Mouse (Mus musculus) midbrain, embryonic 14.5 days (tissue): ENCODE data around the gene Tlx2. TPM values are rescaled to one million over a fixed set of nuclear protein-coding genes. Genes with fewer than 3 reads are reported as not detected.

Experiments
- ATAC-seq: fragments of 200-750 bp; cut with Nextera tagmentation; 2 replicates; pipeline ENCODE4 v1.8.0; 2017; ENCODE audit warnings: moderate number of reproducible peaks, moderate library complexity; ENCODE audit not compliant: low FRiP score, low TSS enrichment
- DNase-seq: peaks from one replicate; pipeline ENCODE4 v3.0.0-alpha.2; 2015
- H3K27ac ChIP-seq: fragments of 300-500 bp; sonication (generic); replicated peaks from 2 replicates; pipeline ENCODE4 v1.5.1; 2014; ENCODE audit warnings: mild to moderate bottlenecking, low read depth, low read length, moderate library complexity
- H3K27me3 ChIP-seq: fragments of 300-500 bp; sonication (generic); 2 replicates; pipeline ENCODE4 v1.6.1; 2014; ENCODE audit warnings: low read length, control low read depth, mixed read lengths; ENCODE audit not compliant: control insufficient read depth, insufficient read depth
- H3K36me3 ChIP-seq: fragments of 300-500 bp; sonication (generic); 2 replicates; pipeline ENCODE4 v1.6.1; 2014; ENCODE audit warnings: low read length, control low read depth; ENCODE audit not compliant: control insufficient read depth, insufficient read depth
- H3K4me1 ChIP-seq: fragments of 300-500 bp; sonication (generic); 2 replicates; pipeline ENCODE4 v1.6.1; 2014; ENCODE audit warnings: mild to moderate bottlenecking, antibody characterized with exemption, low read length, control low read depth; ENCODE audit not compliant: control insufficient read depth, insufficient read depth
- H3K4me2 ChIP-seq: fragments of 300-500 bp; sonication (generic); 2 replicates; pipeline ENCODE4 v1.6.1; 2014; ENCODE audit warnings: mild to moderate bottlenecking, low read length, moderate library complexity
- H3K4me3 ChIP-seq: fragments of 300-500 bp; sonication (generic); replicated peaks from 2 replicates; pipeline ENCODE4 v1.5.1; 2014; ENCODE audit warnings: low read depth, low read length
- H3K9ac ChIP-seq: fragments of 300-500 bp; sonication (generic); replicated peaks from 2 replicates; pipeline ENCODE4 v1.6.1; 2014; ENCODE audit warnings: mild to moderate bottlenecking, low read length, moderate library complexity
- H3K9me3 ChIP-seq: fragments of 300-500 bp; sonication (generic); 2 replicates; pipeline ENCODE4 v1.6.1; 2016; ENCODE audit warnings: low read length, control low read depth, mixed read lengths; ENCODE audit not compliant: control insufficient read depth
- WGBS: fragments of 180-500 bp; shearing (Covaris S2); extraction: QIAGEN DNeasy Blood & Tissue Kit; methylation state at CpG from one replicate; pipeline ENCODE4 v1.1.7; 2014; 5-methylcytosine and 5-hydroxymethylcytosine counted together
- polyA plus RNA-seq: library from polyadenylated mRNA; unstranded; fragments of >200 nt; fragmentation: Nextera tagmentation; extraction: Ambion mirVana; gene quantifications from 2 replicates; pipeline ENCODE4 v1.2.1, GENCODE M21; 2014

The Tlx2 gene
- polyA plus RNA-seq, 1 experiment from 2014 or later = not detected

- WGBS = 1% methylated on average over 25 of the region's 25 CpGs
- no peaks in the 10 kb centered on the region for H3K36me3 ChIP-seq
- H3K9ac ChIP-seq = peak within 1 kb of the TSS; percentile 75
- no peaks in the 10 kb centered on the region for H3K27me3 ChIP-seq
- H3K9me3 ChIP-seq = no peaks in the 10 kb centered on the region
- peak within 1 kb of the TSS; percentile 82 for H3K27ac ChIP-seq
- H3K4me1 ChIP-seq = peaks cover 14% of the 10 kb centered on the region
- ATAC-seq (peak; percentile 85), DNase-seq (peak; percentile 93)
- peak within 1 kb of the TSS; percentile 77 for H3K4me3 ChIP-seq
- peak within 1 kb of the TSS; percentile 99 for H3K4me2 ChIP-seq
Measured at GRCm38 (mm10) chr6:83101316-83101687, 31.2 kb upstream of the Tlx2 start, which contains the start of the genes Ccdc142 and Gm42688. Gene Ccdc142, plus strand, starts transcription at chr6:83101601. Gene Gm42688, plus strand, starts transcription at chr6:83101617.

GRCm38 (mm10) chr6:83098411-83098810 lies 28.3 kb upstream of the Tlx2 start:
- no peaks in the 10 kb centered on the region for H3K27me3 ChIP-seq
- ATAC-seq (no peak), DNase-seq (no peak)
- no peak overlapping the region for H3K27ac ChIP-seq
- H3K4me3 ChIP-seq = no peak overlapping the region
- no peaks in the 10 kb centered on the region for H3K36me3 ChIP-seq
- peaks cover 14% of the 10 kb centered on the region for H3K4me1 ChIP-seq
- no peak overlapping the region for H3K9ac ChIP-seq
- whole genome bisulfite sequencing = 74% methylated on average over 2 of the region's 2 CpGs
- H3K4me2 ChIP-seq = no peak overlapping the region
- no peaks in the 10 kb centered on the region for H3K9me3 ChIP-seq

GRCm38 (mm10) chr6:83095968-83096367 lies 25.9 kb upstream of the Tlx2 start:
- Histone ChIP-seq H3K27ac (no peak overlapping the region), H3K27me3 (peaks cover 5% of the 10 kb centered on the region; the same call in 1 of the 2 replicates), H3K9ac (no peak overlapping the region), H3K36me3 (no peaks in the 10 kb centered on the region), H3K4me1 (0 out of 2 replicates have a peak, but pooled peaks cover 4% of the 10 kb centered on the region), H3K4me2 (no peak overlapping the region), H3K9me3 (no peaks in the 10 kb centered on the region), H3K4me3 (no peak overlapping the region)
- ATAC-seq (no peak), DNase-seq (no peak)
- WGBS = 37% methylated on average over 6 of the region's 6 CpGs

- Histone ChIP-seq H3K9me3 (no peaks in the 10 kb centered on the region), H3K9ac (no peak overlapping the region), H3K36me3 (no peaks in the 10 kb centered on the region), H3K27ac (no peak overlapping the region), H3K4me1 (no peaks in the 10 kb centered on the region), H3K27me3 (peaks cover 33% of the 10 kb centered on the region), H3K4me3 (no peak overlapping the region), H3K4me2 (no peak overlapping the region)
- ATAC-seq (no peak), DNase-seq (no peak)
- 48% methylated on average over 6 of the region's 6 CpGs for WGBS
Measured at GRCm38 (mm10) chr6:83092416-83093127, 22.5 kb upstream of the Tlx2 start.

- Histone ChIP-seq H3K9ac (no peak overlapping the region), H3K27ac (no peak overlapping the region), H3K9me3 (no peaks in the 10 kb centered on the region), H3K36me3 (no peaks in the 10 kb centered on the region), H3K4me2 (peak overlapping the region; percentile 25; the same call in 1 of the 2 replicates), H3K4me3 (no peak overlapping the region; the same call in 1 of the 2 replicates), H3K27me3 (peaks cover 76% of the 10 kb centered on the region), H3K4me1 (no peaks in the 10 kb centered on the region)
- ATAC-seq (no peak), DNase-seq (no peak)
- WGBS = 3% methylated on average over 9 of the region's 9 CpGs
Measured at GRCm38 (mm10) chr6:83087926-83088260, 17.8 kb upstream of the Tlx2 start.

- H3K27me3 ChIP-seq = peaks cover 82% of the 10 kb centered on the region
- WGBS = under 1% methylated on average over 47 of the region's 47 CpGs
- peak overlapping the region; percentile 25; the same call in 1 of the 2 replicates for H3K4me2 ChIP-seq
- no peaks in the 10 kb centered on the region for H3K4me1 ChIP-seq
- no peak overlapping the region; the same call in 1 of the 2 replicates for H3K4me3 ChIP-seq
- no peak overlapping the region for H3K9ac ChIP-seq
- no peaks in the 10 kb centered on the region for H3K9me3 ChIP-seq
- H3K36me3 ChIP-seq = peaks cover 2% of the 10 kb centered on the region; the same call in 1 of the 2 replicates
- DNase-seq = no peak
- no peak overlapping the region for H3K27ac ChIP-seq
- no peak for ATAC-seq
Measured at GRCm38 (mm10) chr6:83087205-83087925, 17.3 kb upstream of the Tlx2 start.

GRCm38 (mm10) chr6:83086121-83087035 lies 16.3 kb upstream of the Tlx2 start, which contains the start of gene Lbx2:
Gene Lbx2, plus strand, starts transcription at chr6:83086367.
- 2% methylated on average over 42 of the region's 42 CpGs for WGBS
- H3K36me3 ChIP-seq = peaks cover 5% of the 10 kb centered on the region
- no peak within 1 kb of the TSS for H3K9ac ChIP-seq
- H3K4me1 ChIP-seq = no peaks in the 10 kb centered on the region
- no peak within 1 kb of the TSS for H3K27ac ChIP-seq
- no peak for ATAC-seq
- H3K4me2 ChIP-seq = no peak within 1 kb of the TSS
- H3K4me3 ChIP-seq = no peak within 1 kb of the TSS
- DNase-seq = no peak
- no peaks in the 10 kb centered on the region for H3K9me3 ChIP-seq
- peaks cover 77% of the 10 kb centered on the region for H3K27me3 ChIP-seq

- Histone ChIP-seq H3K9me3 (no peaks in the 10 kb centered on the region), H3K27me3 (peaks cover 66% of the 10 kb centered on the region), H3K4me1 (peaks cover 3% of the 10 kb centered on the region), H3K36me3 (peaks cover 20% of the 10 kb centered on the region), H3K9ac (no peak overlapping the region), H3K4me2 (no peak overlapping the region), H3K27ac (no peak overlapping the region), H3K4me3 (no peak overlapping the region)
- DNase-seq (no peak), ATAC-seq (no peak)
- 6% methylated on average over 6 of the region's 6 CpGs for WGBS
Measured at GRCm38 (mm10) chr6:83084477-83084876, 14.4 kb upstream of the Tlx2 start.
